8 mouse cellular contexts compared by ENCODE assay signal in the genomic region with DNA sequence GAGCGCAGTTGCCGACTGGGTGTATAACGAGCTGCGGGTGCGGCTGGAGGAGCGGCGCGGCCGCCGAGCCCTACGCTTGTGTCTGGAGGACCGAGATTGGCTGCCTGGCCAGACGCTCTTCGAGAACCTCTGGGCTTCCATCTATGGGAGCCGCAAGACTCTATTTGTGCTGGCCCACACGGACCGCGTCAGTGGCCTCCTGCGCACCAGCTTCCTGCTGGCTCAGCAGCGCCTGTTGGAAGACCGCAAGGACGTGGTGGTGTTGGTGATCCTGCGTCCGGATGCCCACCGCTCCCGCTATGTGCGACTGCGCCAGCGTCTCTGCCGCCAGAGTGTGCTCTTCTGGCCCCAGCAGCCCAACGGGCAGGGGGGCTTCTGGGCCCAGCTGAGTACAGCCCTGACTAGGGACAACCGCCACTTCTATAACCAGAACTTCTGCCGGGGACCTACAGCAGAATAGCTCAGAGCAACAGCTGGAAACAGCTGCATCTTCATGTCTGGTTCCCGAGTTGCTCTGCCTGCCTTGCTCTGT. TPM values are rescaled to one million over a fixed set of nuclear protein-coding genes. Genes with fewer than 3 reads are reported as not detected.
DNase-seq lines count a peak whose midpoint lies in the region; ATAC-seq and TF ChIP-seq lines count a peak whose summit lies in the region.

No protein-coding gene starts in this region.

- H3K4me1 ChIP-seq in heart, embryonic 12.5 days (replicated peaks), result peaks cover 22% of the 10 kb centered on the region
- H3K4me1 ChIP-seq in stomach, postnatal 0 days (replicated peaks; ENCODE audit: control insufficient read depth, insufficient read depth), result 0 out of 2 replicates have a peak, but pooled peaks cover 4% of the 10 kb centered on the region

- no peaks in the 10 kb centered on the region for H3K36me3 ChIP-seq in heart, embryonic 12.5 days
- H3K36me3 ChIP-seq in stomach, postnatal 0 days (ENCODE audit: control insufficient read depth, insufficient read depth, low read length), result no peaks in the 10 kb centered on the region

- peak; percentile 59 for ATAC-seq in common myeloid progenitor, adult 5-6 weeks (replicated peaks; ENCODE audit: low read depth, poor library complexity, severe bottlenecking)
- ATAC-seq in heart, embryonic 12.5 days (ENCODE audit: insufficient number of reproducible peaks, low FRiP score), result peak; percentile 31
- peak; percentile 72 for ATAC-seq in megakaryocyte-erythroid progenitor cell, adult 5-6 weeks (replicated peaks; ENCODE audit: low FRiP score, low TSS enrichment, poor library complexity, severe bottlenecking)
- ATAC-seq in stomach, postnatal 0 days (ENCODE audit: low FRiP score, low TSS enrichment), result peak; percentile 36
- no peak for ATAC-seq in erythroblast, adult 5-6 weeks (replicated peaks; ENCODE audit: low FRiP score, poor library complexity, severe bottlenecking)

- peak overlapping the region; percentile 48 for H3K4me3 ChIP-seq in heart, embryonic 12.5 days
- peak overlapping the region; percentile 29 for H3K4me3 ChIP-seq in stomach, postnatal 0 days (ENCODE audit: low read depth, low read length)

- H3K4me2 ChIP-seq in heart, embryonic 12.5 days, result peak overlapping the region; percentile 84
- H3K4me2 ChIP-seq in stomach, postnatal 0 days (replicated peaks; ENCODE audit: low read depth), result peak overlapping the region; percentile 59

- TF ChIP-seq EP300 in stomach, postnatal 0 days (optimal IDR thresholded peaks at IDR 0.05), result no peak

- peak; percentile 41 to 53 for DNase-seq in layer of hippocampus, postnatal 10 days (ENCODE audit: low spot score in 2 of 2)
- DNase-seq in layer of hippocampus, adult 11-12 months (ENCODE audit: low spot score), result no peak
- DNase-seq in kidney, postnatal 4 days, result peak; percentile 62 to 72
- peak; percentile 51 for DNase-seq in stomach, postnatal 0 days (ENCODE audit: low spot score)

- H3K9me3 ChIP-seq in heart, embryonic 12.5 days (replicated peaks), result no peaks in the 10 kb centered on the region
- no peaks in the 10 kb centered on the region for H3K9me3 ChIP-seq in stomach, postnatal 0 days (ENCODE audit: control insufficient read depth, low read length)

- peak overlapping the region; percentile 67 for H3K9ac ChIP-seq in heart, embryonic 12.5 days
- peak overlapping the region; percentile 52 for H3K9ac ChIP-seq in stomach, postnatal 0 days (ENCODE audit: low read length)

- TF ChIP-seq CTCF in stomach, postnatal 0 days (IDR thresholded peaks at IDR 0.05; ENCODE audit: low read depth), result peak; percentile 66

- H3K27ac ChIP-seq in heart, embryonic 12.5 days (ENCODE audit: poor library complexity, severe bottlenecking), result no peak overlapping the region
- peak overlapping the region; percentile 70 for H3K27ac ChIP-seq in stomach, postnatal 0 days (replicated peaks)

- 4% methylated on average over 34 of the region's 34 CpGs for WGBS in heart, embryonic 12.5 days
- 4% methylated on average over 34 of the region's 34 CpGs for WGBS in stomach, postnatal 0 days

- H3K27me3 ChIP-seq in heart, embryonic 12.5 days (replicated peaks), result peaks cover 24% of the 10 kb centered on the region
- H3K27me3 ChIP-seq in stomach, postnatal 0 days (ENCODE audit: control insufficient read depth, insufficient read depth, low read length), result no peaks in the 10 kb centered on the region

RNA-seq across cellular contexts. Expression of gene Tlr9, which starts 3.8 kb away (rescaled TPM):
- total RNA-seq in layer of hippocampus, postnatal 10 days (2021), result 1 to 10 TPM; 1.2 to 1.4 TPM
- 0.41 and 0.53 TPM in 2 replicates for total RNA-seq in common myeloid progenitor, adult 5-6 weeks (2017)
- polyA plus RNA-seq in heart, embryonic 12.5 days (2016; fragmentation: Nextera tagmentation; extraction: Ambion mirVana), result not detected in 2 replicates
- total RNA-seq in megakaryocyte-erythroid progenitor cell, adult 5-6 weeks (2014; fragmentation: Nextera tagmentation), result not detected in 2 replicates
- total RNA-seq in megakaryocyte-erythroid progenitor cell, adult 5-6 weeks (2017), result not detected in 2 replicates
- 0.05 and 0.07 TPM in 2 replicates for polyA plus RNA-seq in stomach, postnatal 0 days (2015; fragmentation: Nextera tagmentation; extraction: Ambion mirVana)
- 5.0 and 6.1 TPM in 2 replicates for total RNA-seq in erythroblast, adult 5-6 weeks (2015; ENCODE audit: low replicate concordance)
- total RNA-seq in erythroblast, adult 5-6 weeks (2017; ENCODE audit: low replicate concordance), result 0.56 and 1.9 TPM in 2 replicates

RNA-seq across cellular contexts. Expression of gene Alas1, which starts 22.2 kb away (rescaled TPM):
- 100 to 1,000 TPM; 139 TPM for total RNA-seq in layer of hippocampus, postnatal 10 days (2021)
- 76.9 and 90.2 TPM in 2 replicates for total RNA-seq in common myeloid progenitor, adult 5-6 weeks (2017)
- polyA plus RNA-seq in heart, embryonic 12.5 days (2016; fragmentation: Nextera tagmentation; extraction: Ambion mirVana), result 129 and 133 TPM in 2 replicates
- 29.5 and 45.9 TPM in 2 replicates for total RNA-seq in megakaryocyte-erythroid progenitor cell, adult 5-6 weeks (2014; fragmentation: Nextera tagmentation)
- total RNA-seq in megakaryocyte-erythroid progenitor cell, adult 5-6 weeks (2017), result 21.7 and 27.7 TPM in 2 replicates
- polyA plus RNA-seq in stomach, postnatal 0 days (2015; fragmentation: Nextera tagmentation; extraction: Ambion mirVana), result 145 and 152 TPM in 2 replicates
- 72.5 and 82.2 TPM in 2 replicates for total RNA-seq in erythroblast, adult 5-6 weeks (2015; ENCODE audit: low replicate concordance)
- 51.7 and 126 TPM in 2 replicates for total RNA-seq in erythroblast, adult 5-6 weeks (2017; ENCODE audit: low replicate concordance)

RNA-seq across cellular contexts. Expression of gene Twf2, which starts 23.3 kb away (rescaled TPM):
- total RNA-seq in layer of hippocampus, postnatal 10 days (2021), result 10 to 100 TPM; 40.8 to 41.3 TPM
- 42.5 and 44.4 TPM in 2 replicates for total RNA-seq in common myeloid progenitor, adult 5-6 weeks (2017)
- 52.9 and 53.9 TPM in 2 replicates for polyA plus RNA-seq in heart, embryonic 12.5 days (2016; fragmentation: Nextera tagmentation; extraction: Ambion mirVana)
- 11.4 and 15.5 TPM in 2 replicates for total RNA-seq in megakaryocyte-erythroid progenitor cell, adult 5-6 weeks (2014; fragmentation: Nextera tagmentation)
- 13.7 and 19.8 TPM in 2 replicates for total RNA-seq in megakaryocyte-erythroid progenitor cell, adult 5-6 weeks (2017)
- 27.1 and 27.7 TPM in 2 replicates for polyA plus RNA-seq in stomach, postnatal 0 days (2015; fragmentation: Nextera tagmentation; extraction: Ambion mirVana)
- total RNA-seq in erythroblast, adult 5-6 weeks (2015; ENCODE audit: low replicate concordance), result 11.7 and 20.5 TPM in 2 replicates
- total RNA-seq in erythroblast, adult 5-6 weeks (2017; ENCODE audit: low replicate concordance), result 18.5 and 25.8 TPM in 2 replicates

RNA-seq across cellular contexts. Expression of gene Ppm1m, which starts 26.7 kb away (rescaled TPM):
- total RNA-seq in layer of hippocampus, postnatal 10 days (2021), result 10 to 100 TPM; 12.8 to 18.8 TPM
- total RNA-seq in common myeloid progenitor, adult 5-6 weeks (2017), result 9.4 and 14.7 TPM in 2 replicates
- polyA plus RNA-seq in heart, embryonic 12.5 days (2016; fragmentation: Nextera tagmentation; extraction: Ambion mirVana), result 30.7 and 34.1 TPM in 2 replicates
- 15.4 and 21.4 TPM in 2 replicates for total RNA-seq in megakaryocyte-erythroid progenitor cell, adult 5-6 weeks (2014; fragmentation: Nextera tagmentation)
- 3.5 and 6.8 TPM in 2 replicates for total RNA-seq in megakaryocyte-erythroid progenitor cell, adult 5-6 weeks (2017)
- 15.2 and 16.5 TPM in 2 replicates for polyA plus RNA-seq in stomach, postnatal 0 days (2015; fragmentation: Nextera tagmentation; extraction: Ambion mirVana)
- total RNA-seq in erythroblast, adult 5-6 weeks (2015; ENCODE audit: low replicate concordance), result 6.9 and 11.7 TPM in 2 replicates
- total RNA-seq in erythroblast, adult 5-6 weeks (2017; ENCODE audit: low replicate concordance), result 9.0 and 17.0 TPM in 2 replicates

RNA-seq across cellular contexts. Expression of gene Poc1a, which starts 54.6 kb away (rescaled TPM):
- total RNA-seq in layer of hippocampus, postnatal 10 days (2021), result 10 to 100 TPM; 12.2 to 12.6 TPM
- 22.9 and 26.5 TPM in 2 replicates for total RNA-seq in common myeloid progenitor, adult 5-6 weeks (2017)
- 27.8 and 30.0 TPM in 2 replicates for polyA plus RNA-seq in heart, embryonic 12.5 days (2016; fragmentation: Nextera tagmentation; extraction: Ambion mirVana)
- total RNA-seq in megakaryocyte-erythroid progenitor cell, adult 5-6 weeks (2014; fragmentation: Nextera tagmentation), result 29.1 and 48.1 TPM in 2 replicates
- total RNA-seq in megakaryocyte-erythroid progenitor cell, adult 5-6 weeks (2017), result 28.1 and 40.0 TPM in 2 replicates
- 13.0 and 13.3 TPM in 2 replicates for polyA plus RNA-seq in stomach, postnatal 0 days (2015; fragmentation: Nextera tagmentation; extraction: Ambion mirVana)
- 3.5 and 4.4 TPM in 2 replicates for total RNA-seq in erythroblast, adult 5-6 weeks (2015; ENCODE audit: low replicate concordance)
- 5.0 and 10.6 TPM in 2 replicates for total RNA-seq in erythroblast, adult 5-6 weeks (2017; ENCODE audit: low replicate concordance)
